Mouse (Mus musculus) hindbrain, embryonic 15.5 days (tissue): ENCODE data around the gene Gm5269. TPM values are rescaled to one million over a fixed set of nuclear protein-coding genes. Genes with fewer than 3 reads are reported as not detected.

ENCODE experiments used
- ATAC-seq: fragments of 200-750 bp; cut with Nextera tagmentation; 2 replicates; pipeline ENCODE4 v1.8.0; 2017; ENCODE audit warnings: low read depth, moderate number of reproducible peaks, moderate TSS enrichment; ENCODE audit not compliant: low FRiP score
- H3K27ac ChIP-seq: fragments of 300-500 bp; sonication (generic); replicated peaks from 2 replicates; pipeline ENCODE4 v1.5.1; 2015; ENCODE audit warnings: mild to moderate bottlenecking, inconsistent platforms
- H3K27me3 ChIP-seq: fragments of 300-500 bp; sonication (generic); 2 replicates; pipeline ENCODE4 v1.6.1; 2015; ENCODE audit warnings: control low read depth, inconsistent platforms
- H3K36me3 ChIP-seq: fragments of 300-500 bp; sonication (generic); 2 replicates; pipeline ENCODE4 v1.6.1; 2015; ENCODE audit warnings: control low read depth, inconsistent platforms
- H3K4me1 ChIP-seq: fragments of 300-500 bp; sonication (generic); replicated peaks from 2 replicates; pipeline ENCODE4 v1.6.1; 2015; ENCODE audit warnings: control low read depth, inconsistent platforms
- H3K4me2 ChIP-seq: fragments of 300-500 bp; sonication (generic); 2 replicates; pipeline ENCODE4 v1.6.1; 2015; ENCODE audit warnings: moderate library complexity, mild to moderate bottlenecking, inconsistent platforms
- H3K4me3 ChIP-seq: fragments of 300-500 bp; sonication (generic); 2 replicates; pipeline ENCODE4 v1.5.1; 2015; ENCODE audit warnings: mild to moderate bottlenecking, inconsistent platforms
- H3K9ac ChIP-seq: fragments of 300-500 bp; sonication (generic); 2 replicates; pipeline ENCODE4 v1.6.1; 2015; ENCODE audit warnings: inconsistent platforms
- H3K9me3 ChIP-seq: fragments of 300-500 bp; sonication (generic); 2 replicates; pipeline ENCODE4 v1.6.1; 2016; ENCODE audit warnings: control low read depth, inconsistent platforms
- WGBS: fragments of 180-500 bp; shearing (Covaris S2); methylation state at CpG from one replicate; pipeline ENCODE4 v1.1.7; 2015; 5-methylcytosine and 5-hydroxymethylcytosine counted together
- polyA plus RNA-seq: library from polyadenylated mRNA; unstranded; fragments of >200 nt; fragmentation: Nextera tagmentation; extraction: Ambion mirVana; gene quantifications from 2 replicates; pipeline ENCODE4 v1.2.1, GENCODE M21; 2015

The Gm5269 gene
- polyA plus RNA-seq, 1 experiment from 2014 or later = not detected

- H3K36me3 ChIP-seq = no peaks in the 10 kb centered on the region
- H3K27me3 ChIP-seq = no peaks in the 10 kb centered on the region
- no peak overlapping the region for H3K4me2 ChIP-seq
- no peak overlapping the region for H3K27ac ChIP-seq
- 78% methylated on average over 2 of the region's 2 CpGs for WGBS
- no peaks in the 10 kb centered on the region for H3K9me3 ChIP-seq
- H3K4me3 ChIP-seq = no peak overlapping the region
- ATAC-seq = no peak
- no peaks in the 10 kb centered on the region for H3K4me1 ChIP-seq
- no peak overlapping the region for H3K9ac ChIP-seq
Observed at GRCm38 (mm10) chr1:45875640-45876039, 14.4 kb downstream of the Gm5269 start.

- no peaks in the 10 kb centered on the region for H3K36me3 ChIP-seq
- H3K9ac ChIP-seq = no peak overlapping the region
- H3K27ac ChIP-seq = no peak overlapping the region
- ATAC-seq = no peak
- 90% methylated on average over 2 of the region's 2 CpGs for WGBS
- no peaks in the 10 kb centered on the region for H3K9me3 ChIP-seq
- H3K4me1 ChIP-seq = no peaks in the 10 kb centered on the region
- H3K4me3 ChIP-seq = no peak overlapping the region
- no peak overlapping the region for H3K4me2 ChIP-seq
- no peaks in the 10 kb centered on the region for H3K27me3 ChIP-seq
Observed at GRCm38 (mm10) chr1:45873250-45873649, 16.8 kb downstream of the Gm5269 start.

DNA sequence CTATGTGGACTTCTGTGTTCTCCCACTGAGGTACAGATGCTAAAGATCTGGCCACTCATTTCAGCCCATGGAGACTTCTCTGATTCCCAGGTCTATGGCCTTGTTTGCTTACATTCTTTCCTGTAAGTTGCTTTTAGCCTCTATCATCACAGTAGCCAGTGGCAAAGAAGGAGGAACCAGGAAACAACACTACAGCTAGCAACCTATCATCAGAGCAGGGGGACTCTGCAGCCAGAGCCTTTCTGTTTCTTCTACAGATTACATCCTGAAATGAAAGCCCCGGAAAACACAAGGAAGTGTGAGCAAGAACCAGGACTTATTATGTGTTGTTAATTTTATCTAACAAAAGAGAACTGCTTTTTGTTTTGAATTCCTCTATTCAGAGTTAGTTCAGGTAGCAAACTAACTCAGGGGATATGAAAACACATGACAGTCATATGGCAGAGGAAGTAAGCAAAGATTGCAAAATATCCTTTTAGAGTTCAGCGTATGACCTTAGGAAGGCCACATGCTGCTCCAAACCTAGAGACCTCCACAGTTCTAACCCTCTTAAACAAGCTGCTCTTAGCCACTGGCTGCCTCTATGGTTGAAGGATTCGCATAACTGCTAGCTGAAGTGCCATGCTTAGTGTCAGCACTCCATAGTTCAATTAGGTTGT, 21.5 kb downstream of the Gm5269 start:
- 92% methylated on average over 3 of the region's 3 CpGs for WGBS

GRCm38 (mm10) chr1:45868050-45868449, 22.0 kb downstream of the Gm5269 start:
- H3K36me3 ChIP-seq = no peaks in the 10 kb centered on the region
- no peak overlapping the region for H3K27ac ChIP-seq
- H3K27me3 ChIP-seq = no peaks in the 10 kb centered on the region
- H3K4me1 ChIP-seq = no peaks in the 10 kb centered on the region
- no peaks in the 10 kb centered on the region for H3K9me3 ChIP-seq
- H3K9ac ChIP-seq = no peak overlapping the region
- no peak overlapping the region for H3K4me2 ChIP-seq
- WGBS = 82% methylated on average over 1 of the region's 1 CpGs
- no peak overlapping the region for H3K4me3 ChIP-seq
- ATAC-seq = no peak

More for the DNA sequence above, 21.5 kb downstream of the Gm5269 start:
- no peaks in the 10 kb centered on the region for H3K9me3 ChIP-seq
- H3K9ac ChIP-seq = no peak overlapping the region
- no peak overlapping the region for H3K4me2 ChIP-seq
- no peak for ATAC-seq
- no peak overlapping the region for H3K4me3 ChIP-seq
- no peaks in the 10 kb centered on the region for H3K27me3 ChIP-seq
- no peaks in the 10 kb centered on the region for H3K4me1 ChIP-seq
- H3K27ac ChIP-seq = no peak overlapping the region
- H3K36me3 ChIP-seq = no peaks in the 10 kb centered on the region

DNA sequence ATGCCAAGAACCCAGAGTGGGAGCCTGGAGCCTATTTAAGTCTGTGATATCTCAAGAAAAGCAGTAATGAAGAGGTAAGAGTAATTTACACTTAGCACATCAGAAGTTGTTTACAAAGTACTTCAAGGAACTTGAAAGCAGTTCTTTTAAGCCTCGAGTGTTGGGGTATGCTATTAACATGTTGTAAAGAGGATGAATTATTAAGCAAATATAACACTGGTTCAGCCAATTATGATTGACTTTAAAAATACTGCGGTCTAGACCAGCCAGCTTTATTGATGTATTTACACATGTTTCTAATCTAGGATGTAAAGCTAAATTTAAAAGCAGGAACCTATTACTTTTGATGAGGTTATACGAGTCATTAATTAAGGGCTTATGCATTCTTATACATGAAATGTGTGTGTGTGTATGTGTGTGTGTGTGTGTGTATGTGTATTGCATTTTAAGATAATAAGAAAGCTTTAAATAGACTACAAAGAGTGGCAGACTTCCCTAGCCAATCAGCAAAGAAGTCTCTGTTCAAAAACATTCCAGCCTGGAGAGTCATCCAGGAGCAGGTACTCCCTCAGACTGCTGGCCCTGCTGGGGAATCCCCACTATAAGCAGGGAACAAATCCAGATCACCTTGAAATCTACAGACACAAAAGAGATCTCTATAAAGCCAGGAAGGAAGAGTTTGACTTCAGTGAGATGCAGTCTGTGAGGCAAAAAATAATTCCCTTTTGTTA, 23.6 kb downstream of the Gm5269 start:
- Histone ChIP-seq H3K4me2 (no peak overlapping the region), H3K4me3 (no peak overlapping the region), H3K9ac (no peak overlapping the region), H3K4me1 (no peaks in the 10 kb centered on the region), H3K27me3 (no peaks in the 10 kb centered on the region), H3K27ac (no peak overlapping the region), H3K36me3 (no peaks in the 10 kb centered on the region), H3K9me3 (no peaks in the 10 kb centered on the region)
- WGBS = 80% methylated on average over 3 of the region's 3 CpGs
- ATAC-seq = no peak

- Histone ChIP-seq H3K27ac (no peak overlapping the region), H3K36me3 (no peaks in the 10 kb centered on the region), H3K9ac (no peak overlapping the region), H3K4me1 (no peaks in the 10 kb centered on the region), H3K9me3 (no peaks in the 10 kb centered on the region), H3K4me3 (no peak overlapping the region), H3K4me2 (no peak overlapping the region), H3K27me3 (no peaks in the 10 kb centered on the region)
- ATAC-seq = no peak
- 80% methylated on average over 5 of the region's 5 CpGs for WGBS
Observed at GRCm38 (mm10) chr1:45865727-45866126, 24.3 kb downstream of the Gm5269 start.

- Histone ChIP-seq H3K27me3 (no peaks in the 10 kb centered on the region), H3K4me1 (no peaks in the 10 kb centered on the region), H3K4me3 (no peak overlapping the region), H3K4me2 (no peak overlapping the region), H3K9ac (no peak overlapping the region), H3K27ac (no peak overlapping the region), H3K9me3 (no peaks in the 10 kb centered on the region), H3K36me3 (no peaks in the 10 kb centered on the region)
- 71% methylated on average over 1 of the region's 1 CpGs for WGBS
- ATAC-seq = no peak
Observed at GRCm38 (mm10) chr1:45865316-45865715, 24.8 kb downstream of the Gm5269 start.

- WGBS = 70% methylated on average over 4 of the region's 4 CpGs
- Histone ChIP-seq H3K27ac (no peak overlapping the region), H3K4me1 (no peaks in the 10 kb centered on the region), H3K9ac (no peak overlapping the region), H3K27me3 (no peaks in the 10 kb centered on the region), H3K36me3 (no peaks in the 10 kb centered on the region), H3K9me3 (no peaks in the 10 kb centered on the region), H3K4me3 (no peak overlapping the region), H3K4me2 (no peak overlapping the region)
- ATAC-seq = no peak
Observed at GRCm38 (mm10) chr1:45864564-45865014, 25.5 kb downstream of the Gm5269 start.

DNA sequence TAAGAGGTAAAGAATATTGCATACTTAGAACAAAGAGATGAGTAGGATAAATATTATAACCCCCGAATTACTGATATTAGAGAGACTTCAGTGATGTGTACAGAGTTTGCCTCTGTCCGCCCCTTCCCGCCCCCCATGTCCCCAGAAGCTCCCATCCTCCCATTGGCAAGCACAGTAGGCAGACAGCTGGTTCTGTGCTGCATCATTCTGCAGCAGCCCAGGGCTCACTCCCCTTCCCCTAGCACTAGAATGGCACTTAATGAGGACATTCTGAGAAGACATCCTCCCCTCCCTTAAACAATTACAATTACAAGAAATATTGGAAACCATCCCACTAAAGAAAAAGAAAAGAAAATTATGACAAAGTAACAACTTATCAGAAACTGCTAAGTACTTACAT, 26.4 kb downstream of the Gm5269 start:
- no peaks in the 10 kb centered on the region for H3K36me3 ChIP-seq
- no peak overlapping the region for H3K4me2 ChIP-seq
- no peaks in the 10 kb centered on the region for H3K9me3 ChIP-seq
- H3K27ac ChIP-seq = no peak overlapping the region
- H3K4me3 ChIP-seq = no peak overlapping the region
- no peaks in the 10 kb centered on the region for H3K27me3 ChIP-seq
- no peaks in the 10 kb centered on the region for H3K4me1 ChIP-seq
- no peak overlapping the region for H3K9ac ChIP-seq
- ATAC-seq = no peak
- 100% methylated on average over 3 of the region's 3 CpGs for WGBS

DNA sequence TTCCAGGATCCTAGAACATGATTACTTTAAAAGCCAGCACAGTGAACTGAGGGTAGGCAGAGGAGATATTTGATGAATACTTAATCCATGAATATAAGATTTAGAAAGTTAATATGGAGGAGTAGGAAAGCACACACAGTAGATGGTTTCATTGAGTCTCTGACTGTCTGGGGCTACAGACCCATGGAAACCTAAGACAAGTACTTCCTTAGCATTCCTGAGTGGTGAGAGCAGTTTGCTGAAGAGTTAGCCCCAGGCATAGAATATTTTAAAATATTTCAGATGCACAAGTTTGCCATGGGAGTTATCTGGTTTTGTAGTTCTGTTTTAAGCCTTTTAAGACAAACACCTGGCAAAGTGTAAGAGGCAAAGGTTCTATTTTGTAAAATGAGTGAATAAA, 28.9 kb downstream of the Gm5269 start:
- Histone ChIP-seq H3K4me2 (no peak overlapping the region), H3K4me3 (no peak overlapping the region), H3K27me3 (no peaks in the 10 kb centered on the region), H3K27ac (no peak overlapping the region), H3K9me3 (no peaks in the 10 kb centered on the region), H3K9ac (no peak overlapping the region), H3K36me3 (no peaks in the 10 kb centered on the region), H3K4me1 (no peaks in the 10 kb centered on the region)
- ATAC-seq = no peak

DNA sequence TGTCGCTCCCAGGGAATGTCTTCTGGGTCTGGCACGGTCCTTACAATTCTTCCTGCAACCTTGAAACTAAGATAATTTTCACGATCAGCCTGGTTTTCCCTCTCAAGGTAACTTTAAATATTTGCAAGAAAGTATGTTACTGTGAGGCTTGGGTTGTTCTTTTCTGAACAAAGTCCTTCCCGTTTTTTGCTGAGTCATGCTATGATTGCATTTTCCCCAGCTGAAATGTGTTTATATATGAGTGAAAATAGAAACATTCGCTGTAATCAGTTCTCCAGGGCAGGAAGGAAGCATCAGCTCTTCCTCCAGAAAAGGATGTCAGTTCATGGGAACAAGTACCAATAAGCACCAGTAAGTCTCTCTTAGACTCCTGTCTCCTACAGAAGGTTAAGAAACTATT, 29.7 kb downstream of the Gm5269 start:
- no peak overlapping the region for H3K27ac ChIP-seq
- H3K4me2 ChIP-seq = no peak overlapping the region
- ATAC-seq = no peak
- H3K36me3 ChIP-seq = no peaks in the 10 kb centered on the region
- no peak overlapping the region for H3K4me3 ChIP-seq
- H3K4me1 ChIP-seq = no peaks in the 10 kb centered on the region
- H3K27me3 ChIP-seq = no peaks in the 10 kb centered on the region
- H3K9me3 ChIP-seq = no peaks in the 10 kb centered on the region
- no peak overlapping the region for H3K9ac ChIP-seq
- 75% methylated on average over 5 of the region's 5 CpGs for WGBS

DNA sequence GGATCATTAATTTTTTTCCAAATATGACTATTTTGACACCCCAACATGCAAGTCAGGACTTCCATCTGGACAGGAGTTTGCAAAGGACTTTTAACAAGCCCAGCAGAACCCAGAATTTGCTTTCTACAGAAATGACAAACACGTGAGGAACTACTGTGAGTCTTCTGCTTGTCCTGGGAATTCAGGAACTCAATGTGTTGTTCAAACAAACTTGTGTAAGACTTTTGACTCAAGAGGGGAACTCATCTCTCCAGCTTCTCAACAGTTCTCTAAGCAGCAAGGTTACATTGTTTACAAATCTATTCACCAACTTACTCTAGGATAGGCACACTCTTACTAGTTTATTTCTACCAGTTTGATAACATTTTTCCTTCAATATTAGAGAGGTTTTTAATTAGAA, 32.0 kb downstream of the Gm5269 start:
- no peak overlapping the region for H3K4me3 ChIP-seq
- no peaks in the 10 kb centered on the region for H3K36me3 ChIP-seq
- no peak for ATAC-seq
- H3K27me3 ChIP-seq = no peaks in the 10 kb centered on the region
- H3K9me3 ChIP-seq = no peaks in the 10 kb centered on the region
- H3K27ac ChIP-seq = no peak overlapping the region
- no peak overlapping the region for H3K4me2 ChIP-seq
- no peaks in the 10 kb centered on the region for H3K4me1 ChIP-seq
- WGBS = 88% methylated on average over 1 of the region's 1 CpGs
- no peak overlapping the region for H3K9ac ChIP-seq

- Histone ChIP-seq H3K9me3 (no peaks in the 10 kb centered on the region), H3K36me3 (no peaks in the 10 kb centered on the region), H3K27me3 (no peaks in the 10 kb centered on the region), H3K4me3 (no peak overlapping the region), H3K9ac (no peak overlapping the region), H3K27ac (no peak overlapping the region), H3K4me1 (no peaks in the 10 kb centered on the region), H3K4me2 (no peak overlapping the region)
- ATAC-seq = no peak
- WGBS = 90% methylated on average over 1 of the region's 1 CpGs
Observed at GRCm38 (mm10) chr1:45845466-45845865, 44.6 kb downstream of the Gm5269 start.
